Mouse (Mus musculus) testis, postnatal 14 days (tissue): Measurements from ENCODE around the gene Pm20d2.

Experiments used
- DNase-seq: peaks from one replicate; pipeline ENCODE4 v3.0.0; 2021; ENCODE audit warnings: low spot score

Pm20d2 gene

DNA sequence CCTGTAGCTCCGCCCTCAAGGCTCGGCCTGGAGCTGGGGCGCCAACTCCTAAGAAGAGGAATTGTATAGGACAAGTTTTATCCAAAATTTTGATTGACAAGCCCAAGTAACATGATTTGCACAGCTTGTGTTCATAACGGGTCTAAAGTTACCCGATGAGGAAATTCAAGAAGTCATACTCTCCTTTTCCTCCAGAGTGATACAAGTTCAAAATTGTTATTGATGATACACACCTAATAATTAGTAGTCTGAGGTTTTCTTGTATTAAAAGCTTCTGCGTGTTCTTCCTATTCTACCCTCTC, at the start of gene Pm20d2:
Gene Pm20d2 (minus strand): TSS at position 3 of the 302 bp plus-strand sequence.
- no peak for DNase-seq

DNA sequence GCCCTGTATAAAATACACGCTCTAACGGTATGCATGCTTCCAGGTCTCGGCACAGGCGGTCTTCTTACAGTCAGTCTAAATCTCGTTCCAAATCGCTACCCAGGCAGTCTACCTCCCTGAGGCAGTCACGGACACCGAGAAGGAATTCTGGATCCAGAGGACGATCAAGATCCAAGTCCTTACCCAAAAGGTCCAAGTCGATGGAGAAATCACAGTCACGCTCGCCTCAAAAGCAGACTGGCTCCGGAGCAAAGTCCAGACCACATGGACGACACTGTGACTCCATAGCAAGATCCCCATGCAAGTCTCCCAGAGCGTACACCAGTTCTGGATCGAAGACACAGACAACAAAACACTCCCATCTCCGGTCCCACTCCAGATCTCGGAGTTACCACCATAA, 41.3 kb upstream of the Pm20d2 start:
- no peak for DNase-seq

DNA sequence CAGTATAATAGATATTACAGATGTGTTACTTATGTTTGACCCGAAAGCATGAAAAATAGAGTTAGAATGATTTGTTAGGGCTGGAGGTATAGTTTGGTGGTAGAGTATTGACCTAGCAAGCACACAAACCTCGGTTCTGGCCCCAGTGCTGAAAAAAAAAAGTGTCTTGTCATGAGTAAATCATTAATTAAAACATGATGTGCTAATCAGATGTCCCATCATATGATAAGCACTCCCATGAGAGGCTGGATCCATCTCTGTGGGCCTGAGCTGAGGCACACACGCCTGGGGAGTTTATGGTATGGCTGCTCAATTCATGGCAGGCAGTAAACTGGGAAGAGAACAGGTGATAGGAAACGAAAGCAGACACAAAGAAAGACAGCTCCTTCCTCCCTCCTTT, 40.1 kb upstream of the Pm20d2 start:
- no peak for DNase-seq

DNA sequence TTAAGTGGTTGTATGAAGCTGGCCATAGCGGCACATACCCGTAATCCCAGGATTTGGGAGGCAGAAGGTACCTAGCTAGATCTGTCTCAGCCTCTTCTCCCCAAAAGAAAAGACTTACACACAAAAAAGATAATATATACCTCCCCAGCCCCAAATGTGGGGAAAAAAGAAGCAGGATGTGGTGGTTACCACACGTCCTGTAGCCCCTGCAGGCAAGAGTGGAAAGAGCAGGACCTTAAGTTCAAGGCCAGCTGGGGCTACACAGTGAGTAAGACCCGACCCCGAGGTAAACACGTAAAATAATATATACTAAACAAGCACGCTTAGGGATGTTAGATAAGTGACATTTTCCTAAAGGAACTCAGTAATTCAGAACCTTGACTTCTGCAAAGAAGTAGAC, 37.6 kb upstream of the Pm20d2 start:
- DNase-seq = no peak

DNA sequence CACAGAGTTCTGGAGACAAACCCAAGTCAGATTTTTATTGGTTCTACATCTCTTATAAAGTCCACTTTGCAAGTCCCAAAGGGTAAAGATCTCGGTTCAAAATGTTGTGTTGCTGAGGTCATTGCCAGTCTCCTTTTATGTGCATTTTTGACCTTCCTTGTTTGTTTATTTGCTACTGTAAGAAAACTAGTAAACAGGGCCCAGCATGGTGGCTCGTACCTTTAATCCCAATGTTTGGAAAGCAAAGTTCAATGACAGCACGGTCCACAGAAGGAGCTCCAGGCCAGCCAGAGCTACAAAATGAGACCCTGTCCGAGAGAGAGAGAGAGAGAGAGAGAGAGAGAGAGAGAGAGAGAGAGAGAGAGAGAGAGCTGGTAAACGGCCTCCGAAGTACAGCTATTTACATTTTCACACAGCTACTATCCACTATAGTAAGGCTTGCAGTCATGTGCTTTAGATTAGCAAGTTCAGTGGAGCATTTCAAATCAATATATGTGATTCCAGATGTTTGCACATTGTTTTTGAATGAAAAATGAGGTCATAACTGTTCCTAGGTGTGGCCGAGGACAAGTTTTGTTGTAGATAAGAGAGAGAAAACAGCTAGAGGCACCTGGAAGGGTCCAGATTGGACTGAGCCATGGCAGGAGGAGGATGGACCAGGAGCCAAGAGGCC, 34.6 kb upstream of the Pm20d2 start:
- DNase-seq = no peak

DNA sequence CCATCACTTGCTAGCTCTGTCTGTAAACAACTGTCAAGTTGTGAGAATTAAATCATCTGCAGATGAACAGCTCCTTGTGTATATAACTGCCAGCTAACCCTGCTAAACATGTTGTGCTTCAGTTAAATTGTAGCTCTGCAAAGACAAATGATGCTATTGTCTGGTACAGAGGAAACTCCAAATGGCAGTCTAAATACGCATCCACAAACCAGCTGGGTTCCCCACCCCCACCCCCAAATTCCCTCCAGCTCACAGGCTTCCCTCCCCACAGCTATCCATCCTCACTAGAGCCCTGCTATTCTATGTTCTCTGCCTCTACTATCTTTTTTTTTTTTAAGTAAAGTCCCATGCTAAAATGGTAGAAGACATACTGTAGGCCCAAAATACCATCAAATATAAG, 32.3 kb upstream of the Pm20d2 start:
- DNase-seq = no peak

DNA sequence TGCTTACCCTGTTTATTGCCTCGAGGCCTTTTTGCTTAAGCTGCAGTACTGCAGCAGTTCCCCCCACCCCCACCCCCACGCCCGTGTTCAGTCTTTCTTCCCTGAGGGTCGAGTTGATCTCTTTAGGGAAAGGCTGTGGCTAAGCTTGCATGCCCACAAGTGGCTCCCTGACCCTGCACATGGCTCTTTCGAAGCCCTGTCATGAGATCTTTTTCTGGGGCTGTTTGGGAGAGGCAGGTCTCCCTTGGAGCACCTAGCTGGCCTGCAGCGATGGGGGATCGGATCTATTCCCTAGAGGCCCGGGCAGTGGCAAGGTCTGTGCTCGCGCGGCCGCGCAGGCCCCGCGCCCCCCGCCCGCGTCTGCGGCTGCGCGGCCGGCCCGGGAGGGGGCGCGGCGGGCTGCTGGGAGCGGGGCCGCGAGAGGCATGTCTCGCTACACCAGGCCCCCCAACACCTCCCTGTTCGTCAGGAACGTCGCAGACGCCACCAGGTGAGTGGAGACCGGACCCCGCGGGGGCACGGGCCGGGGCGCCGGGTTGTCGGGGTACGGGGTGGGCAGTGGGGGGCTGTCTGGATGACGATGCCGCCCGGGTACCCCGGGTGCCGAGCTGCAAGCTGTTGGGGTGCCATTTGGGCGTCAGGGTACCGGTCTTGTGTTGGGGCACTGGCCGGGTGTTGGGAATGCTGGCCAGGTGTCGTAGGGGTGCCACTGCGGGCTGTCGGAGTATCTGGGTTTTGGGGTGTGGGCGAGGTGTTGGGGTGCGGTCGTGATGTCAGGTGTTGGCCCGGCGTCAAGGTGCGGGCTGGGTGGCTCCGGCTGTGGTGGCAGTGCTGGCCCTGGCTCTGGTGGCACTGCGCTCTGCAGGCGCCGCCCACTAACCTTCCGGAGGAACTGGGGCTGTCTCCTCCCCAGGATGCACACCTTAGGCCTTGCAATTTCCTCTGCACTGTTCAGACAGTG, 19.6 kb upstream of the Pm20d2 start, which contains the start of gene Srsf12:
Gene Srsf12 (plus strand): TSS at position 111 of the 961 bp plus-strand sequence.
- DNase-seq = peak; percentile 23

DNA sequence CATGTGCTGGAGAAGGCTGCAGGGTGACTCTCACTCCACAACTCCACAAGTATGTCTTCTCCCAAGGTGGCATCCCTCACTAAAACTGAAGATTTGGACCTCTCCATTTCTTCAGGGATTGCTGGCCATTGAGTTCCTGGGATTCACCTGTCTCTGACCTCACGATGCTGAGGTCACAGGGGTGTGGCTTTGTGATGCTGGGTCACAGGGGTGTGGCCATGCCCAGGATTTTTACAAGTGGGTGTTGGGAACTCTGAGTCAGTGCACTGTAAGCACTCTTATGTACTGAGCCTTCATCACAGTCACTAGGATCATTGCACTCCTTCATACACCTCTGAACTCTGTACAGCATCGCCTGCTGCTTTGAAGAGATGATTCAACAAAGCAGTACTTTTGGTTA, 18.0 kb upstream of the Pm20d2 start:
- DNase-seq = no peak

DNA sequence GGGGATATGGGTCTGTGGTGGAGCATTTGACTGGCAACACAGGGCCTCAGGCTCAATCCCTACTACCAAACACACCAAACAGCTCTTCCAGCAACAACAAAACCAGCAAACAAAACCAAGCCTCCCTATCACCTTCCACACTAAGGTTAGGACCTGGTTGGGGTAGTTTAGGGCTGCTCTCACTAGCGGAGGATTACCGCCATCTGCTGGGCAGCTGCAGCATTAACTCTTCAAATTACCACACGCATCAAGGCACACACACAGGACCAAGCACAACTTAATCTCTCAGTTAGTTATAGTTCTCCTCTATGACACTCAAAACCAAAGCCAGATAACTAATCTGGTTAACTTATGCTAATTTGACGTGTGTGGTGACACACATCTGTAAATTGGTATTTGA, 15.1 kb upstream of the Pm20d2 start:
- DNase-seq = no peak

DNA sequence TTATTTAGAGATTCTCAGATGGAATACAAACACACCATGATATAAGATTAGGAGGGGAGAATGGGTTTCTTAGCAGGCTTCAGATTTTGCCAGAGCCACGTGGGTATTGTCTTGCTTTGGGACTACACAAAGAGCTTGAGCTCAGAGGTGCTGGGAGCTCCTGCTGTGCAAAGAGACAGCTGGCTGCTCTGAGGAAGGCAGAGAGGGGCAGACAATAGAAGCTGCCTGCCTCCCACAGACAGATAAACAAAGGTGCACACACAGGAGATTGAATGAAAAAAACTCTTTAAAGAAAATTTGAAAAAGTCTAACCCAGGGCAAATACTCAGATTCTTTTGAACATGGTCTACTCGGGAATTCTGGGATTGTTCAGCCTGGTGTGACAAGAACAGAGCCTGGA, 8.6 kb upstream of the Pm20d2 start:
- no peak for DNase-seq

DNA sequence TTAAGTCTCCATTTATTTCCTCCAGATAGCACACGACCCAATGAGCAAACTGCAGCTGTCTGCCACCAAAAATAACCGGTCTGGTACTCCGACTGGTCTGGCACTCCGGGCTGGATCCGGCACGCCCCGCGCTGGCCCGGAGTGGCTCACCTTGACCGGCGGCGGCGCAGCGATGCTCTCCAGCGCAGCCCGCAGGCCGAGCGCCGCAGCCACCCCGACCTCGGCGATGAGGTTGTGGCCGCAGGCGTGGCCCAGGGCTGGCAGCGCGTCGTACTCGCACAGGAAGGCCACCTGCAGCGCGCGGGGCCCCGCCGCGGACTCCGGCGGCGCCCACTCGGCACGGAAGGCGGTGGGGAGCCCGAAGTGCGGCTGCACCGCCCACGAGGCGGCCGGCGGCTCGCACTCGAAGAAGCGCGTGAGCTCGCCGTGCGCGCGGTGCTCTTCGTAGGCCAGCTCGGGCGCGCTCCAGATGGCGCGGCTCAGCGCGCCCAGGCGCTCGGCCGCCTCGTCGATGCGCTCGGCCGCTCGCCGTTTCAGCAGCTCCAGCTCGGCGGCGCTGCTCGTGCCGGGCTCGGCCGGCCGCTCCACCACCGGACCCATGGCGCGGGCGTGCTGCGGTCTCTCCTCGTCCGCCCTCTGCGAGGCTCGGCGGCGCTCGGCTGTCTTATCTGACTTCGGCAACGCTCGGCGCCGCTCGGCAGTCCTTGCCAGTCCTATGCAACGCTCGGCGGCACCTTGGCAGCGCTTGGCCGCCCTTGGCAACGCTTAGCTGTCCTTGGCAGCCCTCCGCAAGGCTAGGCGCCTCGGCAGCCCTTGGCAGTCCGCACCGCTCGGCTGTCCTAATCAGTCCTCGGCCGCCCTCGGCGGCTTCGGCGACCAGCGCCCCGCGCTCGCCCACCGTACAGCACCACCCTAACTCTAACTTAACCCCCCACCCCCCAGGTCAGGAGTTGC, 479 bp downstream of the Pm20d2 start:
- peak; percentile 86 for DNase-seq

DNA sequence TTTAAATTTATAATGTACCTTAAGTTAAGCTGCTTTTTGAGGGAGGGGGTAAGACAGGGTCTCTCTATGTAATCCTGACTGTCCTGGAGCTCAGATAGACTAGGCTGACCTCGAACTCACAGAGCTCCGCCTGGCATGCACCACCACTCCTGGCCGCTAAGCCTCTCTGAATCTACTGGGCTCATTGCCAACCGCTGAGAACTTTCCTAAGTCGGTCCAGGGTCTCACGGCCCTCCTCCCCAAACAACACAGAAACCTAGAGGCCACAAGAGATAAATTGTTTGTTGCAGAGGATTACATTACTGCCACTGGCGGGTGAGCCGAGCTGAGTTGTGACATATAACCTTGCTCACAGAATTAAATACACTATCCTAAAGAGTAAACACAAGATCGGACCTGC, 1.4 kb downstream of the Pm20d2 start:
- DNase-seq = peak; percentile 59

DNA sequence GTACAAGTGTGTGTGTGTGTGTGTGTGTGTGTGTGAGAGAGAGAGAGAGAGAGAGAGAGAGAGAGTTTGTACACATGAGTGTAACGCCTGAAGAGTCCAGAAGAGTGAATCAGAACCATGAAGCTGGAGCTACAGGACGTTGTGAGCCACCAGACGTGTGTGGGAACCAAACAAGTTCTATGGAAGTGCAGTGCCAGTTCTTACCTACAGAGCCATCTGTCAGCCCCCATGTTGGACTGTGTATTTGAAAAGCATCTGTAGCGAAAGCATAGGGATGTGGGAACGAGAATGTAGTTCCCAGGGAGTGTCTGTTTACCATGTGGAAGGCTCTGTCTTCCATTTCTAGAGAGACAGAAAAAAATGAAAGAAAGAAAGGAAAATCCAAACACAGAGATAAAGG, 6.1 kb downstream of the Pm20d2 start:
- DNase-seq = no peak

DNA sequence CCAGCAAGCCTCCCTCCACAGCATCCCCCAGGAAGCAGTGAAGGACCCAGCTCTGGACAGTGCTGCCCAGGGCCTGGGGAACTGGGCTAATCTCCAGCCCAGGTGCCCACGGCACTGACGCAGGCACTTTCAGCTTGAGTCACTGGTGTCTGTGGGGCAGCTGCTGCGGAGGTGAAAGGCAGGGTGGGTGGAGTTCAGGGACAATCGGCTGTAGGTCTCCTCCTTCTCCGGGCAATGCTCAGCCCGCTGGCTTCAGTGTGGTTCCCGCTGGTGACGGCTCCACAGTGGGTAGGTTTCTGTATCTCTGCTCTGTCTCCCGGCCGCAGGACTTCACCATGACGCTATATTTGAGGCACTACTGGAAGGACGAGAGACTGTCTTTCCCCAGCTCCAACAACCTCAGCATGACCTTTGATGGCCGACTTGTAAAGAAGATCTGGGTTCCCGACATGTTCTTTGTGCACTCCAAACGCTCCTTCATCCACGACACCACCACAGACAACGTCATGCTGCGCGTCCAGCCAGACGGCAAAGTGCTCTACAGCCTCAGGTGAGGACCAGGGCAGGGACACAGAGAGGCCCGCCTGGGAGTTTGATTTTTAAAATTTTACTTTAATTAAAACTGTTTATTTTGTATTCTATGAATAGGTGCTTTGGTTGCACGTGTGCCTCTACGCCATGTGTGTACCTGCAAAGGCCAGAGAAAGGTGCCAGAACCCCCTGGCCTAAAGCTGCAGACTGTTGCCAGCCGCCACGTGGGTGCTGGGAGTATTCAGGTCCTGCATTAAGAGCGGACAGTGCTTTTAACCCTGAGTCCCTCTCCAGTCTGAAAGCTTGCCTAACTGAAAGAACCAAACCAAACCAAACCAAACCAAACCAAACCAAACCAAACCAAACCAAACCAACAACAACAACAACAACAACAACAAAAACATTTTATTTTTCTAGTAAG, 37.2 kb downstream of the Pm20d2 start:
- DNase-seq = no peak

DNA sequence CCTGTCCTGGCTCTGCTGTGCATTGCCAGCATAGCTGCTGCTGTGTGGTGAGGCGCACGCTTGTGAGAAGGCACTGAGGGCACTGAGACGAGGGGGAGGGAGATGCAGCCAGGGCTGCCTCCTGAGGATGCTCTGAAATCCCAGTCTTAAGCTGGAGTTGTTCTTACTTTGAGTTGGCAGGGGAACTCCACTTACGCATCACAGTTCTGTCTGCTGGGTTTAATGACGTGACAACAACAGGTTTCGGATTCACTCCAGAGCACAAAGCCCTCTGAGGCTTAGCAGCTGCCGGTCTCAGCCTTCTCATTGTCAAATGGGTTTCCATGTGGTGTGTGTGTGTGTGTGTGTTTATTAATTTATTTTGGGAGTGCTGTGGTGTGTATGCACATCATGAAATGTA, 40.4 kb downstream of the Pm20d2 start:
- no peak for DNase-seq

DNA sequence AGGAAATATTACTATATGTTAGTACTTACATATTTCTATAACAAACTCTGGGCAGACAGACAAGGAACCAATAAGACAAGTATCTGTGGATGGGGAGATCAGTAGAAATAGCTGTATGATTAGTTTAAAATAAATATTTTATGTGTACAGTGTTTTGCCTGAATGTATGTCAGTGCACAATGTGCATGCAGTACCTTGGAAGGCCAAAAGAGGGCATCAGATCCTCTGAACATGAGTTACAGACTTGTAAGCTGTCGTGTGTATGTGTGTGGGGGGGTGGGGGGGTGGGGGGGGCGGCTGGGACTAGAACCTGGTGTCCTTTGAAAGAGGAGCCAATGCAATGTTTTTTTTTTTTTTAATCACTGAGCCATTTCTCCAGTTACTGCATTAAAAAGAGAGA, 41.7 kb downstream of the Pm20d2 start:
- no peak for DNase-seq

DNA sequence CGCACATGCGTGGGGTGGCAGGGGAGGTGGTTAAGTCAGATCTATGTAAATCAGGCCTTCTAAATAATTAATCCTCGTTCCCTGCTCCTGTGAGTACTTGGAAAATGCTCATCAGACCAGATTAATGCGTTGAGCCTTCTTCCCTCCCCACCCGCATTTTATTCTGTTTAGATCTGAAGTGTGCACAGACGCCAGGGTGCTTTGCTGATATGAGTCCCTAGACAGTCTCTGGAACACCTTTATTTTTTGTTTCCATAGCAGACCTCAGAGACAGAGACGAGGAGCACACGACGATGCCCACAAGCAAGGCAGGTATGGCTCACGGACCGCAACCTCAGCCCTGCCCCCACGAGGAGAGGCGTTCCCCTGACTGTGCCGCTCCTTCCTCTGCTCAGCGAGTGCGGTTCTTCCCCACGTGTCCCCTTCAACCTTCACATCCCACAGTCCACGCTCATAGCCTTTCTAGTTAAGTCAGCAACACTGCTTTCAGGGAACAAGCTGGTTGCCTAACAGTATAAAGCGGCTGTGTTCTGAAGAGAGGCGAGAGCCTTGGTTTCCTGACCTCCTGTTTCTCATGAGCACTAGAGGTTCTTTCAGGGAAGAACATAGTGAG, 42.8 kb downstream of the Pm20d2 start:
- no peak for DNase-seq

DNA sequence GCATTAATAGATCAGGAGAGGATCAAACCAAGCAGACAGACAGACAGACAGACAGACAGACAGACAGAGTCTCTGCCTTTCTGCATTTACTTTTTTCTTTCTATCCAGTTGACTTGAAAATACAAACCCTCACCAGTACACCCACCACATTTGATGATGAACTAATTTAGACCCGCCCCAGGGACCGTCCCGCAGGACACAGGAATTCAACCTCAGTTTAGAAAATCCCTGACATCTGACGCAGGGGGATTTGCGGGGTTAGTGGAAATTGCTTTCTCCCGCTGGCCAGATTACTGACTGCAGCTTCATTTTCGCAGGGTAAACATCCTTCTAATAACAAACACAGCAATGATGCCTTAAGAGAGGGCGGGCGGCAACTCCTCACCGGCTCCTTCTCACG, 57.3 kb downstream of the Pm20d2 start, which contains the start of gene Gabrr1:
Gene Gabrr1 (plus strand): TSS at position 301 of the 400 bp plus-strand sequence.
- no peak for DNase-seq

DNA sequence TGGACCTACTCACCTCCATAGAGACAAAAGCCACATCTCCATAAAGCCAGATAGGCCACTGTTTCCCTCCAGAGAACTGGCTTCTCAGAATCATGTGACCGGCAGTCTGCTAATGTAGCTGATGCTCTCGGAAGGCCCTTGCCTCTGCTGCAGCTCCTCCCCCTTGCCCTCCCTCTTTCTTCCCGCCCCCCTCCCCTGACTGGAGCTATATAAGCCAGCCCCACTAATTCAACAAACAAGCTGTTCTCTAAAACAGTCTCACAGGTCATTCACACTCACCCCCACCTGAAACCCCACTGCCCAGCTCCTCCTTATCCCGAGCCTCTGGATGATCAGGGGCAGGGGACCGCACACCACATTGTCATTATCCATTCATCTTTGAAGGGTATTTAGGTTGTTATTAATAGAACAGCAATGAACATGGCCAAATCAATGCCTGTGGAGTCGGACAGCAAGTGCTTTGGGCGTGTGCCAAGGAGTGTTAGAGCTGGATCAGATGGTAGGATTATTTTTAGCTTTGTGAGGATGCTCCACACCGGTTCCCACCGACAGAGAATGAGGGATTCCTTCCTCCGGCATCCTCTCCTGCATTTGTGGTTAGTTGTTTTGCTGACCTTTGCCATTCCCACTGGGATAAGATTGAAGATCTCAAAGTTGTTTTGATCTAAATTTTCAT, 64.0 kb downstream of the Pm20d2 start:
- DNase-seq = no peak

DNA sequence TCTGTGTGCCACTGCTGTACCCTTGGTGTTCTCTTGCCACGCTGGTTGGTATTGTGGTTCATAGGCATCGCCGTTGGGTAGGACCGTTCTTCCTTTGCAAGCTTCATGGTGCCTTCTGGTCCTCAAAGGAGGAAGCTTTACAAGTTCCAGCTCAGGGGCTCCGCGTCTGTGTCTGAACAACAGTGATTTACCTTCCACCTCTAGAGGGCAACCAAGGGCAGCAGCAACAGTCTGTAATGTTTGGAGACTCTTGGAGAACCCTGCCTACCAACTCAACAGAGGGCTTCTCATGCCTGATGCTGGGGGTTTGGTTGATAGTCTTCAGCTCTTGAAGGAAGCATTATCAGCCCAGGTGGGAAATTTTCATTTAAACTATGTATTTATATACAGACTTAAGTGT, 65.0 kb downstream of the Pm20d2 start:
- no peak for DNase-seq
